Comparison of ENCODE assay signal across 7 mouse cellular contexts in the genomic region with DNA sequence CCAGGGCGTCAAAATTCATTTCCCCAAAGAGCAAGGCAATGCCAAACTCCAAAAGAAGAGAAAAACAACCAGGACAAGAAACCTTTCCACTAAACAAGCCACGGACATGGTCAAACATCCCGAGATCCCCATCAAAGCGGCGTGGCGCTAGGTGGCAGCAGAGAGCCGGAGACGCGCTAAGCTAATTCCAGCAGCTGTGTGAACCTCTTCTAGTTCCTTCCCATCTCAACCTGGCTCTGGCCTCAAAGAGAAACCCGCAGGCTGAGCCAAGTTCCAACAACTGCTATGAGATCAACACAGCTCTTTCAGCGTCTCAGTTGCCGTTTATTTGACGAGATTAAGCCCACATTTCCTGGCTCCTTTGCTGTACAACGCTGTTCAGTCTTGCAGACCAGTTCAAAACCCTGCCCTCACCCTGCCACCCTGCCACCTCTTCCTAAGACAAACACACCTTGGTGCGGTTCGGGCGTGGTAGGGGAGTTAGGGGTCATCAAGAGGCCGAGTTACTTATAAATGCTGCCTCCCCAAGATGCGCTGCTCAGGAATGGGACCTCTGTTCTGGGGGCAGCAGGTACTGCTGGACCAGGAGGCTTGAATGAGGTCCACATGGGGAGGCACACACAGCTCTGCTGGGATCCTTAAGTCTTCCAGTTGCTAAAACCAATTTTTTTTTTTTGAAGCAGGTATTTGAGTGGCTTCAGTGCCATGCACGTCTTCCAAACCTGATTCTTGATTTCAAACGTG. TPM values are rescaled to one million over a fixed set of nuclear protein-coding genes. Genes with fewer than 3 reads are reported as not detected.
A peak's percentile ranks its signal among the peaks of the same experiment; 100 is the strongest.
DNase-seq lines count a peak whose midpoint lies in the region; ATAC-seq and TF ChIP-seq lines count a peak whose summit lies in the region.

No protein-coding gene starts in this region.

- no peaks in the 10 kb centered on the region for H3K9me3 ChIP-seq in intestine, embryonic 14.5 days (ENCODE audit: control insufficient read depth, low read length)
- H3K9me3 ChIP-seq in midbrain, embryonic 12.5 days, result no peaks in the 10 kb centered on the region

- H3K4me1 ChIP-seq in cerebellum, adult 2 months (ENCODE audit: control insufficient read depth, insufficient read depth, low read length), result no peaks in the 10 kb centered on the region
- H3K4me1 ChIP-seq in intestine, embryonic 14.5 days (replicated peaks; ENCODE audit: control insufficient read depth, insufficient read depth, low read length), result no peaks in the 10 kb centered on the region
- H3K4me1 ChIP-seq in midbrain, embryonic 12.5 days, result peaks cover 3% of the 10 kb centered on the region; the same call in 1 of the 2 replicates

- H3K36me3 ChIP-seq in intestine, embryonic 14.5 days (ENCODE audit: control insufficient read depth, insufficient read depth, low read length), result no peaks in the 10 kb centered on the region
- H3K36me3 ChIP-seq in midbrain, embryonic 12.5 days, result no peaks in the 10 kb centered on the region

- TF ChIP-seq POLR2A in cerebellum, adult 2 months (IDR thresholded peaks at IDR 0.05; ENCODE audit: borderline replicate concordance, insufficient read depth, low read length), result no peak

- H3K9ac ChIP-seq in intestine, embryonic 14.5 days (ENCODE audit: low read length), result no peak overlapping the region
- no peak overlapping the region for H3K9ac ChIP-seq in midbrain, embryonic 12.5 days (replicated peaks)

- ATAC-seq in frontal cortex, adult (ENCODE audit: low TSS enrichment), result peak; percentile 100
- ATAC-seq in intestine, embryonic 14.5 days (replicated peaks; ENCODE audit: low FRiP score, low TSS enrichment, low read depth), result peak; percentile 50
- ATAC-seq in midbrain, embryonic 12.5 days (ENCODE audit: low FRiP score, low read depth), result 0 out of 2 replicates have a peak, but pooled peaks have one; percentile 54

- TF ChIP-seq CTCF in cerebellum, adult 2 months (IDR thresholded peaks at IDR 0.05; ENCODE audit: borderline replicate concordance, insufficient read depth, low read depth, low read length), result peak; percentile 92

- H3K27me3 ChIP-seq in cerebellum, adult 2 months (ENCODE audit: control insufficient read depth, insufficient read depth, low read length), result no peaks in the 10 kb centered on the region
- no peaks in the 10 kb centered on the region for H3K27me3 ChIP-seq in intestine, embryonic 14.5 days (replicated peaks; ENCODE audit: control insufficient read depth, insufficient read depth, low read length)
- H3K27me3 ChIP-seq in midbrain, embryonic 12.5 days, result peaks cover 10% of the 10 kb centered on the region

- H3K4me3 ChIP-seq in cerebellum, adult 2 months (replicated peaks; ENCODE audit: insufficient read depth, low read depth, low read length), result no peak overlapping the region
- no peak overlapping the region for H3K4me3 ChIP-seq in intestine, embryonic 14.5 days (ENCODE audit: low read depth, low read length)
- H3K4me3 ChIP-seq in midbrain, embryonic 12.5 days, result no peak overlapping the region

- no peak overlapping the region for H3K27ac ChIP-seq in cerebellum, adult 2 months (ENCODE audit: insufficient read depth, low read length)
- H3K27ac ChIP-seq in intestine, embryonic 14.5 days (ENCODE audit: low read depth), result no peak overlapping the region
- no peak overlapping the region for H3K27ac ChIP-seq in midbrain, embryonic 12.5 days (replicated peaks)

- WGBS in cerebellum, adult 2 months, result 24% methylated on average over 21 of the region's 21 CpGs
- 15% methylated on average over 21 of the region's 21 CpGs for WGBS in intestine, embryonic 14.5 days
- 28% methylated on average over 21 of the region's 21 CpGs for WGBS in midbrain, embryonic 12.5 days

- H3K4me2 ChIP-seq in intestine, embryonic 14.5 days (ENCODE audit: low read length), result no peak overlapping the region
- H3K4me2 ChIP-seq in midbrain, embryonic 12.5 days (replicated peaks), result no peak overlapping the region

- intact Hi-C loops in left cerebral cortex, postnatal 14 days (cut with DNase I), result loop anchor here (10.0 kb wide), 1 partner anchor 1926 kb away; no protein-coding TSS in a partner anchor

- peak; percentile 65 for DNase-seq in WW6 (ENCODE audit: low read depth, low spot score)
- peak; percentile 60 to 79 for DNase-seq in cerebellum, adult 2 months
- DNase-seq in intestine, embryonic 14.5 days (ENCODE audit: low spot score), result peak; percentile 97
- peak; percentile 79 to 91 for DNase-seq in left cerebral cortex, postnatal 14 days (ENCODE audit: low spot score in 2 of 2)
- DNase-seq in spleen, adult 12 weeks (ENCODE audit: low spot score), result peak; percentile 42

RNA-seq across cellular contexts. Expression of a gene that starts 18.5 kb away (rescaled TPM):
- 4.1 and 4.2 TPM in 2 replicates for polyA plus RNA-seq in cerebellum, adult 2 months (2012; rRNA removed)
- polyA plus RNA-seq in intestine, embryonic 14.5 days (2014; fragmentation: Nextera tagmentation; extraction: Ambion mirVana), result 4.6 and 5.7 TPM in 2 replicates
- 10 to 100 TPM in 1 of 2 experiments, 1 to 10 TPM in 1; 8.0 to 10.1 TPM for total RNA-seq in left cerebral cortex, postnatal 14 days (2021)
- 6.3 and 8.7 TPM in 2 replicates for polyA plus RNA-seq in midbrain, embryonic 12.5 days (2016; fragmentation: Nextera tagmentation; extraction: Ambion mirVana)

Comparison
In these comparisons a context has a peak if more than half of its experiments do, and no peak if none do; other contexts are left out.
1. DNase-seq: peak in every context shown above with its lines; median percentile 97 in intestine, embryonic 14.5 days; 85 in left cerebral cortex, postnatal 14 days; 70 in cerebellum, adult 2 months; 65 in WW6; 42 in spleen, adult 12 weeks.
2. ATAC-seq: peak in every context shown above with its lines; median percentile 100 in frontal cortex, adult; 54 in midbrain, embryonic 12.5 days; 50 in intestine, embryonic 14.5 days.